Mouse (Mus musculus) cortical plate, adult 2 months (tissue): Measurements from ENCODE around the gene 9130213A22Rik.

Experiments used
- CTCF ChIP-seq: fragments of 200-500 bp; IDR thresholded peaks from 2 replicates; pipeline ENCODE4 v1.5.1; 2011; ENCODE audit warnings: mild to moderate bottlenecking, control low read depth, low read length; ENCODE audit not compliant: insufficient read depth; ENCODE audit errors: extremely low read depth
- POLR2A ChIP-seq: fragments of 200-500 bp; IDR thresholded peaks from 2 replicates; pipeline ENCODE4 v1.6.1; 2011; ENCODE audit warnings: mild to moderate bottlenecking, low read length, control low read depth; ENCODE audit not compliant: insufficient read depth; ENCODE audit errors: extremely low read depth

DNA sequence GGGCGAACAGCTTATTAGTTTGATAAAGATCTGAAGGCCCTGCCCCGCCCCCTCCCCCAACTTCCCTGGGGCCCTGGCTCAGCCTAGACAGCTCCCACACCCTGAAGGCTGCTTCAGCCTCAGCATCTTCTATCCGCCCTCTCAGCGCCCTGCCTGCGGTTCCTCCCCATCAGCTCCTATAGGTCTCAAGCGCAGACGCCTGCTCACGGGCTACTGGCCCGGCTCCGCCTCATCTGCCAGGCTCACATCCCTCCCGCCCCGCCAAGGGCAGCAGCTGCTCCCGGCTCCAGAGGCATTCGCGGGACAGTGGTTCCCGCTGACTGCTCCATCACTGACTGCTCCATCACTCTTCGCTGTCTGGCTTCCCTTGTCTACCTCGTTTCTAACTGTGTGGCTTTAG is 34.4 kb upstream of the 9130213A22Rik start, which contains the start of gene Alox12b:
- TF ChIP-seq POLR2A (no peak), CTCF (no peak)
